Mouse (Mus musculus) Patski (cell line): Measurements from ENCODE around the gene Adcy2. TPM values are rescaled to one million over a fixed set of nuclear protein-coding genes. Genes with fewer than 3 reads are reported as not detected.

ENCODE experiments used
- ATAC-seq: fragments of 100-300 bp; one replicate; pipeline ENCODE4 v1.8.0; 2021
- CTCF ChIA-PET: fragments of 350-600 bp; sonication (Branson Sonifier 250); formaldehyde crosslinking; loops from one replicate; lab custom pipeline; 2022; ENCODE audit warnings: inconsistent platforms; lab: Charles Lee
- POLR2A ChIA-PET: fragments of 350-600 bp; sonication (Branson Sonifier 250); formaldehyde crosslinking; loops from one replicate; lab custom pipeline; 2022; ENCODE audit warnings: antibody characterized with exemption, inconsistent platforms; lab: Charles Lee
- DNase-seq: peaks from one replicate; pipeline ENCODE4 v3.0.0-alpha.2; 2011; ENCODE audit warnings: low read depth, low spot score
- H3K27me3 ChIP-seq: fragments of 371-371 bp; one replicate; pipeline ENCODE4 v1.5.1; 2021
- CTCF ChIP-seq: fragments of 100-300 bp; IDR thresholded peaks from one replicate; pipeline ENCODE4 v1.5.1; 2021
- in situ Hi-C: fragments of 300-500 bp; cut with MboI; formaldehyde crosslinking; loops from 3 replicates; pipeline ENCODE4 v1.11.1; 2018; ENCODE audit warnings: low pct_unique_long_range_greater_than_20kb, mixed read lengths
- polyA plus RNA-seq: library from polyadenylated mRNA; unstranded; gene quantifications from one replicate; pipeline ENCODE4 v1.2.3, GENCODE M21; 2021

Gene Adcy2
- polyA plus RNA-seq, 1 experiment from 2014 or later: 0.06 TPM

- POLR2A ChIA-PET: no interaction called here
- no peak for DNase-seq
Observed at GRCm38 (mm10) chr13:68572966-68573913, 426.1 kb downstream of the Adcy2 start.

GRCm38 (mm10) chr13:68572247-68572646 lies 427.1 kb downstream of the Adcy2 start:
- no peak for DNase-seq
- ChIA-PET POLR2A (interaction anchor here (1.2 kb wide), 1 partner anchor 10 kb away, joined by 3 read pairs; the partner anchor contains the start of genes Fastkd3 and Mtrr), CTCF (no interaction called here)
- no peak for ATAC-seq
- H3K27me3 ChIP-seq: no peaks in the 10 kb centered on the region
- in situ Hi-C loops: loop anchor here (25.0 kb wide), 2 partner anchors 735 to 835 kb away; partner anchors contain the start of genes Gm10037 and Zfp65
- no peak for TF ChIP-seq CTCF

More at GRCm38 (mm10) chr13:68572966-68573913, 426.1 kb downstream of the Adcy2 start:
- in situ Hi-C loops: loop anchor here (25.0 kb wide), 2 partner anchors 736 to 836 kb away; partner anchors contain the start of genes Gm10037 and Zfp65
- TF ChIP-seq CTCF: no peak
- ATAC-seq: no peak
- H3K27me3 ChIP-seq: no peaks in the 10 kb centered on the region
- CTCF ChIA-PET: no interaction called here
